Mouse (Mus musculus): ENCODE results near the gene Asic2. TPM values are rescaled to one million over a fixed set of nuclear protein-coding genes. Genes with fewer than 3 reads are reported as not detected.

Asic2 gene
- polyA plus RNA-seq, 1 experiment from 2014 or later: 0.07 TPM

DNA sequence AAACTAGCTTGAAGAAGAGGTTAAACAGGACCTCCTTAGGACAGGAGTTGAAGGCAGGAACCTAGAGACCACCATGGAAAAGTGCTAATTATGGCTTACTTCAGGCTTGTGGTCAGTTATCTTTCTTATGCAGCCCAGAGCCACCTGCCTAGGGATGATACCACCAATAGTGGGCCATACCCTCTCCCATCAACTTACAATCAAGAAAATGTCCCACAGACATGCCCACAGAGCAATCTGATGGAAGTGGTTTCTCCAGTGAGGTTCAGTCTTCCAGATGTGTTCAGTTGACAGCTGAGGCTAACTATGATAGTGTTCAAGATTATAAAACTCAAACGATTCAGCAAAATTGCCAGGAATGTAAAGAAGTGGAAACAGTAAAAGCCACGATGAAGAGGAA is 1124.8 kb downstream of the Asic2 start:
- no peaks in the 10 kb centered on the region for H3K9me3 ChIP-seq
- H3K4me3 ChIP-seq: no peak overlapping the region
- no peak overlapping the region for H3K4me2 ChIP-seq
- ATAC-seq (ENCODE audit: extremely low read depth, insufficient number of reproducible peaks, low FRiP score, low TSS enrichment): no peak
- H3K36me3 ChIP-seq: no peaks in the 10 kb centered on the region
- no peaks in the 10 kb centered on the region for H3K4me1 ChIP-seq
- H3K9ac ChIP-seq: no peak overlapping the region
- peaks cover 11% of the 10 kb centered on the region; the same call in 1 of the 2 replicates for H3K27me3 ChIP-seq (replicated peaks)
- no peak overlapping the region for H3K27ac ChIP-seq (replicated peaks)
- WGBS: 77% methylated on average over 2 of the region's 2 CpGs

DNA sequence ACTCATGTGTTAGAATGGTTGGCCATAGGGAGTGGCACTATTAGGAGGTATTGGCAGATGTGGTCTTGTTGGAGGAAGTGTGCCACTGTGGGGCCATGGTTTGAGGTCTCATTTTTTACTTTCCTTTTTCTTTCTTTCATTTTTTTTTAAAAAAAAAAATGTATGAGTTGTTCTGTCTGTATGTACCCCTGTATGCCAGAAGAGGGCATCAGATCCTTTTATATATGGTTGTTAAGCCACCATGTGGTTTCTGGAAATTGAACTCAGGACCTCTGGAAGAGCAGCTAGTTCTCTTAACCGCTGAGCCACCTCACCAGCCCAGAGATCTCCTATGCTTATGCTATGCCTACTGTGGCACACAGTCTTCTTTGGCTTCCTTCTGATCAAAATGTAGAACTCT is 1129.5 kb downstream of the Asic2 start:
- Histone ChIP-seq H3K36me3 (no peaks in the 10 kb centered on the region), H3K4me2 (no peak overlapping the region), H3K4me3 (no peak overlapping the region), H3K27ac (replicated peaks) (no peak overlapping the region), H3K27me3 (replicated peaks) (0 out of 2 replicates have a peak, but pooled peaks cover 7% of the 10 kb centered on the region), H3K9me3 (no peaks in the 10 kb centered on the region), H3K4me1 (no peaks in the 10 kb centered on the region), H3K9ac (no peak overlapping the region)
- ATAC-seq (ENCODE audit: extremely low read depth, insufficient number of reproducible peaks, low FRiP score, low TSS enrichment): no peak
- WGBS: 73% methylated on average over 1 of the region's 1 CpGs

DNA sequence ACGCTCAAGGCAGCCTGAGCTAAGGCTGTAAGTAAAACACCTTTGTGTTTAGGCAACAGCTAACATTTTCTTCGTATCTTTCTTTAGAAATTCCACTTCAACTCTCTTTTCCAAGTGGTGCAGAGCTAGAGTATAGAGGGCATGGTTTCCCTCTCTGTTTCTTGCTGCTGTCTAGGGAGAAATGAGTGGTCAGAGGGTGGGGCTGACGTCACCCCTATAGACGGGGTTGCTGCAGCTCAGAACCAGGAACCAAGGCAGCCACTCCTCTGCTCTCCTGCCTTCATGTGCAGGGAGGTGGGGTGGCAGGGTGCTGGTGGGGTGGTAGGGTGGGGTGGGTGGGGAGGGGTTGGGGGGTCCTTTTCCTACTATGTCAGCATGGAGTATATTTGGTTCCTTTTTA is 1132.4 kb downstream of the Asic2 start:
- no peak overlapping the region for H3K27ac ChIP-seq (replicated peaks)
- no peaks in the 10 kb centered on the region for H3K36me3 ChIP-seq
- no peaks in the 10 kb centered on the region for H3K9me3 ChIP-seq
- H3K27me3 ChIP-seq (replicated peaks): 0 out of 2 replicates have a peak, but pooled peaks cover 3% of the 10 kb centered on the region
- ATAC-seq (ENCODE audit: extremely low read depth, insufficient number of reproducible peaks, low FRiP score, low TSS enrichment): no peak
- H3K4me3 ChIP-seq: no peak overlapping the region
- no peak overlapping the region for H3K9ac ChIP-seq
- H3K4me2 ChIP-seq: no peak overlapping the region
- H3K4me1 ChIP-seq: no peaks in the 10 kb centered on the region
- WGBS: 56% methylated on average over 4 of the region's 4 CpGs

DNA sequence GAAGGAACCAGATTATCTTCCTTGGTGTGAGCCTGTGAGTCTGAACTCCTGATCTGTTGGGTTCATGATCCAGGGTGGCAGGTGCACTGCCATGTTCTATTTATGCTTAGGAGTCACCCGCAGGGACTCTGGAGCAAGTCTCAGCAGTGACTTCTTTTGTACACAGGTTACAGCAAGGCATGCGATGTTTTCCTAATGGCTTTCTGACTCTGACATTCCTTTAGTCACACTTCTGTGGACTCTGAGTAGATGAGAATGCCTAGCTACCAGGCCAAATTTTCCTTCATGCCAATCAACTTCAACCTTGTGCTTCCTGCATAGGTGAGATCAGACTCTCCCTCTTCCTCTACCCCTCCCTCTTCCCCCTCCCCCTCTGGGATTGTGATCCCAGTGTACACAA is 1132.9 kb downstream of the Asic2 start:
- H3K4me2 ChIP-seq: no peak overlapping the region
- H3K4me3 ChIP-seq: no peak overlapping the region
- 0 out of 2 replicates have a peak, but pooled peaks cover 3% of the 10 kb centered on the region for H3K27me3 ChIP-seq (replicated peaks)
- H3K9ac ChIP-seq: no peak overlapping the region
- no peaks in the 10 kb centered on the region for H3K4me1 ChIP-seq
- WGBS: 68% methylated on average over 2 of the region's 2 CpGs
- no peak for ATAC-seq (ENCODE audit: extremely low read depth, insufficient number of reproducible peaks, low FRiP score, low TSS enrichment)
- no peaks in the 10 kb centered on the region for H3K36me3 ChIP-seq
- H3K27ac ChIP-seq (replicated peaks): no peak overlapping the region
- H3K9me3 ChIP-seq: no peaks in the 10 kb centered on the region

Other genes with a start within 250 kb of the Asic2 start
- not detected in 2 replicates for gene 5530401A14Rik, start 107.8 kb downstream of the Asic2 start, polyA plus RNA-seq (2015; fragmentation: Nextera tagmentation; extraction: Ambion mirVana)
- 10.9 and 11.2 TPM in 2 replicates for gene Ccl2, start 67.1 kb upstream of the Asic2 start, polyA plus RNA-seq (2015; fragmentation: Nextera tagmentation; extraction: Ambion mirVana)
- not detected in 2 replicates for gene Gm17268, start 70.1 kb upstream of the Asic2 start, polyA plus RNA-seq (2015; fragmentation: Nextera tagmentation; extraction: Ambion mirVana)
- gene Ccl7, start 77.3 kb upstream of the Asic2 start, polyA plus RNA-seq (2015; fragmentation: Nextera tagmentation; extraction: Ambion mirVana): 4.6 and 4.8 TPM in 2 replicates
- gene Ccl11, start 89.4 kb upstream of the Asic2 start, polyA plus RNA-seq (2015; fragmentation: Nextera tagmentation; extraction: Ambion mirVana): 1.1 and 1.6 TPM in 2 replicates
- gene Ccl12, start 133.4 kb upstream of the Asic2 start, polyA plus RNA-seq (2015; fragmentation: Nextera tagmentation; extraction: Ambion mirVana): 1.9 and 2.0 TPM in 2 replicates
- gene Ccl8, start 146.7 kb upstream of the Asic2 start, polyA plus RNA-seq (2015; fragmentation: Nextera tagmentation; extraction: Ambion mirVana): not detected in 2 replicates

Data from heart, embryonic 13.5 days (tissue).